15 mouse cellular contexts compared by ENCODE assay signal in the genomic region with DNA sequence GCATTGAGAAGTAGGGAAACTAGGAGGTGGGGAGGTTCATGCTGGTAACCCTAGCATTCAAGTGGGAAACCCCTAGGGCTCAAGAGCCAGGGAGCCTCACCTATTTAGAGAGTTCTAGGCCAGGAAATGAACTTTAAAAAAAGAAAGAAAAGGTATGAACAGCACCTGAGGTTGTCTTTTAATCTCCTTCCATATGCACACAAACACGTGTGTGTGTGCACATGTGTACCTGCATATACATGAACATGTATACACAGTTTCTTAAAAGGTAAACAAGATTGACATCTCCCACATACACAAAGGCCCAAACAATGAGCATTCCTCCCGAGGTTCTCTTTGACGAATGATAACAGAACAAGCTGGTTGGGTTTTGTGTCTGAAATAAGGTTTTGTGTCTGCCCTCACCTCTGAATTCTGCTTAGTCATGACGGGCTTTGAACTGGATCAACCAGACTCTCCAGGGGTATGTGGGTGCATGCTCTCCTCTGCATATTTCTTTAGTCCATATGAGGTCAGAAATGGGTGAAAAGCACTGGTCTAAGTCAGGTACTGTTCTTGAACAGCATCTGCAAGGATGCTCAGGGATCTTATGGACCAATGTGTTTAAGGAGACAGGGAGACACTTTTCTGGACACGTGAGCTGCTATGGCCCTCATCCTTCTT. TPM values are rescaled to one million over a fixed set of nuclear protein-coding genes. Genes with fewer than 3 reads are reported as not detected.
DNase-seq lines count a peak whose midpoint lies in the region; ATAC-seq lines count a peak whose summit lies in the region.
"Had no signal": no experiment of that assay in that cellular context is flagged by ENCODE, and none has a peak within 500 bp of the region (broad histone marks: within the 10 kb centered on the region; RNA-seq: fewer than 3 reads in every experiment).

No protein-coding gene starts in this region.

- no peak overlapping the region for H3K4me3 ChIP-seq in hindbrain, embryonic 16.5 days (ENCODE audit: low read length)
- H3K4me3 ChIP-seq in hindbrain, embryonic 12.5 days: no peak overlapping the region
- H3K4me3 ChIP-seq in liver, embryonic 12.5 days: no peak overlapping the region
- H3K4me3 ChIP-seq: hindbrain, embryonic 10.5 days; midbrain, embryonic 15.5 days had no signal

- H3K27me3 ChIP-seq in hindbrain, embryonic 16.5 days (replicated peaks; ENCODE audit: control insufficient read depth, insufficient read depth, low read length): no peaks in the 10 kb centered on the region
- H3K27me3 ChIP-seq in hindbrain, embryonic 12.5 days: no peaks in the 10 kb centered on the region
- H3K27me3 ChIP-seq in liver, embryonic 12.5 days (replicated peaks): no peaks in the 10 kb centered on the region
- H3K27me3 ChIP-seq: midbrain, embryonic 15.5 days had no signal

- peak overlapping the region; percentile 5; the same call in 1 of the 2 replicates for H3K4me2 ChIP-seq in hindbrain, embryonic 16.5 days (ENCODE audit: low read length)
- no peak overlapping the region for H3K4me2 ChIP-seq in hindbrain, embryonic 12.5 days (replicated peaks)
- H3K4me2 ChIP-seq in liver, embryonic 12.5 days: peak overlapping the region; percentile 96; the same call in 1 of the 2 replicates

- H3K27ac ChIP-seq in hindbrain, embryonic 16.5 days (ENCODE audit: low read depth, low read length): no peak overlapping the region
- no peak overlapping the region for H3K27ac ChIP-seq in hindbrain, embryonic 12.5 days
- no peak overlapping the region for H3K27ac ChIP-seq in liver, embryonic 12.5 days
- H3K27ac ChIP-seq: hindbrain, embryonic 10.5 days; midbrain, embryonic 15.5 days had no signal

- WGBS in hindbrain, embryonic 16.5 days: 87% methylated on average over 5 of the region's 5 CpGs
- WGBS in hindbrain, embryonic 12.5 days: 86% methylated on average over 5 of the region's 5 CpGs
- 69% methylated on average over 5 of the region's 5 CpGs for WGBS in liver, embryonic 12.5 days (ENCODE audit: insufficient replicate concordance)

- ATAC-seq in hindbrain, embryonic 16.5 days: no peak
- ATAC-seq in hindbrain, embryonic 12.5 days (ENCODE audit: low FRiP score): no peak
- no peak for ATAC-seq in liver, embryonic 12.5 days
- ATAC-seq: midbrain, embryonic 15.5 days had no signal

- DNase-seq in urinary bladder, postnatal 14 days (ENCODE audit: low spot score): peak; percentile 31
- no peak for DNase-seq in urinary bladder, postnatal 10 days (ENCODE audit: low spot score)
- no peak for DNase-seq in kidney, adult 18-20 months
- no peak for DNase-seq in left cerebral cortex, adult 18-20 months (ENCODE audit: low spot score in 2 of 2)
- DNase-seq: adrenal gland, postnatal 10 days; cerebellum, postnatal 10 days; kidney, adult 8-10 months; layer of hippocampus, postnatal 36 days; lung, postnatal 4 days; thymus, adult 18-20 months had no signal

- no peak overlapping the region for H3K9ac ChIP-seq in hindbrain, embryonic 16.5 days (ENCODE audit: low read depth, low read length)
- H3K9ac ChIP-seq in hindbrain, embryonic 12.5 days: no peak overlapping the region
- no peak overlapping the region for H3K9ac ChIP-seq in liver, embryonic 12.5 days
- H3K9ac ChIP-seq: midbrain, embryonic 15.5 days had no signal

- H3K9me3 ChIP-seq in hindbrain, embryonic 16.5 days (ENCODE audit: control insufficient read depth, low read length): no peaks in the 10 kb centered on the region
- no peaks in the 10 kb centered on the region for H3K9me3 ChIP-seq in hindbrain, embryonic 12.5 days (replicated peaks)
- H3K9me3 ChIP-seq in liver, embryonic 12.5 days (replicated peaks): no peaks in the 10 kb centered on the region
- H3K9me3 ChIP-seq: hindbrain, embryonic 10.5 days; midbrain, embryonic 15.5 days had no signal

- H3K36me3 ChIP-seq in hindbrain, embryonic 16.5 days (ENCODE audit: control insufficient read depth, insufficient read depth, low read length): no peaks in the 10 kb centered on the region
- H3K36me3 ChIP-seq in hindbrain, embryonic 12.5 days: peaks cover 19% of the 10 kb centered on the region
- H3K36me3 ChIP-seq in liver, embryonic 12.5 days: peaks cover 18% of the 10 kb centered on the region
- H3K36me3 ChIP-seq: midbrain, embryonic 15.5 days had no signal

- H3K4me1 ChIP-seq in hindbrain, embryonic 16.5 days (ENCODE audit: control insufficient read depth, insufficient read depth, low read depth, low read length): peaks cover 24% of the 10 kb centered on the region
- H3K4me1 ChIP-seq in hindbrain, embryonic 12.5 days: peaks cover 21% of the 10 kb centered on the region
- H3K4me1 ChIP-seq in liver, embryonic 12.5 days: peaks cover 46% of the 10 kb centered on the region

RNA-seq across cellular contexts. Expression of a gene that starts 2.5 kb away (rescaled TPM):
- polyA plus RNA-seq in hindbrain, embryonic 16.5 days (2015; fragmentation: Nextera tagmentation; extraction: Ambion mirVana): 55.0 and 60.6 TPM in 2 replicates
- 40.2 and 41.6 TPM in 2 replicates for polyA plus RNA-seq in hindbrain, embryonic 12.5 days (2016; fragmentation: Nextera tagmentation; extraction: Ambion mirVana)
- polyA plus RNA-seq in liver, embryonic 12.5 days (2016; fragmentation: Nextera tagmentation; extraction: Ambion mirVana): 11.4 and 11.9 TPM in 2 replicates
- 10 to 100 TPM; 67.5 to 72.1 TPM for total RNA-seq in left cerebral cortex, adult 18-20 months (2021)

RNA-seq across cellular contexts. Expression of a gene that starts 3.5 kb away (rescaled TPM):
- polyA plus RNA-seq in hindbrain, embryonic 16.5 days (2015; fragmentation: Nextera tagmentation; extraction: Ambion mirVana): 5.1 and 5.2 TPM in 2 replicates
- 5.9 and 6.2 TPM in 2 replicates for polyA plus RNA-seq in hindbrain, embryonic 12.5 days (2016; fragmentation: Nextera tagmentation; extraction: Ambion mirVana)
- polyA plus RNA-seq in liver, embryonic 12.5 days (2016; fragmentation: Nextera tagmentation; extraction: Ambion mirVana): 2.9 and 3.2 TPM in 2 replicates
- 1 to 10 TPM; 3.7 to 4.6 TPM for total RNA-seq in left cerebral cortex, adult 18-20 months (2021)

RNA-seq across cellular contexts. Expression of a gene that starts 58.1 kb away (rescaled TPM):
- 56.4 and 59.8 TPM in 2 replicates for polyA plus RNA-seq in hindbrain, embryonic 16.5 days (2015; fragmentation: Nextera tagmentation; extraction: Ambion mirVana)
- 34.5 and 35.1 TPM in 2 replicates for polyA plus RNA-seq in hindbrain, embryonic 12.5 days (2016; fragmentation: Nextera tagmentation; extraction: Ambion mirVana)
- 19.3 and 21.1 TPM in 2 replicates for polyA plus RNA-seq in liver, embryonic 12.5 days (2016; fragmentation: Nextera tagmentation; extraction: Ambion mirVana)
- total RNA-seq in left cerebral cortex, adult 18-20 months (2021): 10 to 100 TPM; 49.5 to 51.2 TPM
